Mouse (Mus musculus): ENCODE measurements around the gene Pakap. TPM values are rescaled to one million over a fixed set of nuclear protein-coding genes. Genes with fewer than 3 reads are reported as not detected.

The Pakap gene
- polyA plus RNA-seq, 1 experiment from 2014 or later = 10.7 TPM

DNA sequence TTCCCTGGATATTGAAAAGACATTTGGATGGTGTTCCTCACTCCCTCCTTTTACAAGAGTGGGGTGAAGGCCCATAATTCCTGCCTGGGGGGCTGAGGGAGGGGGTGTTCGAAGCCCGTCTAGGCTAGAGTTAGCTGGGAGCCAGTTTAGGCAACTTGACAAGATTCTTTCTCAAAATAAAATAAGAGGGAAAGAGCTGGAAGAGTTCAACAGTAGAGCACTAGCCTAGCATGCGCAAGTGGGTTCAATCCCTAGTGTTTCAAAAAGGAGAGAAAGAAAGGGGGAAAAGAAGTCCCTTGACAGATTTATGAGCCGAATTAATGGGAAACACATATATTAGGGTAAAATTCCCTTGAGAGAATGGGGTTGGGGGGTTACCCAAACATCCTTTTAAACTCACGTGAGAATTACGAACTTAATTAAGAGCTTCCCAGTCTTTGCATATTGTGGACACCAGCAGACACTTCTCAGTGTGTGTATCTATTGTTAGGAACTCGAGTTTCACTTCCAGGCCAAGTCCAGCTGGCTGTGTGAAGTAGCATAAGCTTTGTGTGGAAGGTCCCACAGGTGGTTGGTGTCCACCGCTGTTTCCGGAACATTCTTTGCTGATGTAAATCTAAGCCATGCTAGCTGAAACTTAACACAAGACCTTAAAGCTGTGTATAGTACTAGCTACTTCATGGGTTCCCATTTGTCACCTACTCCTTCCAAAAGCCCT is 294.4 kb downstream of the Pakap start:
- Histone ChIP-seq H3K4me1 (ENCODE audit: control insufficient read depth, insufficient read depth, low read length) (no peaks in the 10 kb centered on the region), H3K27ac (replicated peaks; ENCODE audit: low read depth, low read length) (no peak overlapping the region), H3K4me3 (replicated peaks; ENCODE audit: low read depth, low read length) (no peak overlapping the region), H3K9me3 (ENCODE audit: control insufficient read depth, low read length) (no peaks in the 10 kb centered on the region), H3K9ac (replicated peaks; ENCODE audit: low read length) (no peak overlapping the region), H3K36me3 (ENCODE audit: control insufficient read depth, insufficient read depth, low read length) (no peaks in the 10 kb centered on the region), H3K4me2 (ENCODE audit: low read length) (no peak overlapping the region), H3K27me3 (ENCODE audit: control insufficient read depth, insufficient read depth, low read length) (no peaks in the 10 kb centered on the region)
- DNase-seq (no peak), ATAC-seq (ENCODE audit: low FRiP score, low TSS enrichment) (no peak)
- WGBS = 86% methylated on average over 9 of the region's 9 CpGs

DNA sequence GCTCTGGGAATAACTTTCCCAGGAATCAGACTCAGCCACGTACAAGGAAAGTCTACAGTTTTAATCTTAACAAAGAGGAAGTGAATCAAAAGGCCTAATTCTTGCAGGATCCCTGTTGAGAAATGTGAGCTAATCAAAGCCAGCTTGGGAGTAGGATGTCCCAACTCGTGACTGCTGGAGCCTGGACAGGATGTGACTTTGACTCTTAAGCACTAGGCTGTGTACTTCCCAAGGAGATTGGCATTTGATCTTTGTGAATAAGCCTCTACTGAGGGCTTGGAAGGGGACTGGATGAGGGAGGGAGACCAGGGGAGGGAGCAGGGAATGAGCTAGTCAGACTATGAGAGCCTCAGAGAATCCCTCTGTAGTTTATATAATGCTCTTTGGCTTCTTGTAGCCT is 298.1 kb downstream of the Pakap start:
- no peaks in the 10 kb centered on the region for H3K4me1 ChIP-seq (ENCODE audit: control insufficient read depth, insufficient read depth, low read length)
- no peak overlapping the region for H3K9ac ChIP-seq (replicated peaks; ENCODE audit: low read length)
- DNase-seq (no peak), ATAC-seq (ENCODE audit: low FRiP score, low TSS enrichment) (no peak)
- no peaks in the 10 kb centered on the region for H3K36me3 ChIP-seq (ENCODE audit: control insufficient read depth, insufficient read depth, low read length)
- no peaks in the 10 kb centered on the region for H3K9me3 ChIP-seq (ENCODE audit: control insufficient read depth, low read length)
- H3K27me3 ChIP-seq (ENCODE audit: control insufficient read depth, insufficient read depth, low read length) = no peaks in the 10 kb centered on the region
- H3K4me3 ChIP-seq (replicated peaks; ENCODE audit: low read depth, low read length) = no peak overlapping the region
- no peak overlapping the region for H3K4me2 ChIP-seq (ENCODE audit: low read length)
- H3K27ac ChIP-seq (replicated peaks; ENCODE audit: low read depth, low read length) = no peak overlapping the region
- 14% methylated on average over 2 of the region's 2 CpGs for WGBS

- Histone ChIP-seq H3K36me3 (ENCODE audit: control insufficient read depth, insufficient read depth, low read length) (no peaks in the 10 kb centered on the region), H3K27me3 (ENCODE audit: control insufficient read depth, insufficient read depth, low read length) (no peaks in the 10 kb centered on the region), H3K4me1 (ENCODE audit: control insufficient read depth, insufficient read depth, low read length) (no peaks in the 10 kb centered on the region), H3K9ac (replicated peaks; ENCODE audit: low read length) (no peak overlapping the region), H3K4me3 (replicated peaks; ENCODE audit: low read depth, low read length) (no peak overlapping the region), H3K4me2 (ENCODE audit: low read length) (0 out of 2 replicates have a peak overlapping the region, but pooled peaks have one; percentile 8), H3K9me3 (ENCODE audit: control insufficient read depth, low read length) (no peaks in the 10 kb centered on the region), H3K27ac (replicated peaks; ENCODE audit: low read depth, low read length) (no peak overlapping the region)
- DNase-seq (no peak), ATAC-seq (ENCODE audit: low FRiP score, low TSS enrichment) (no peak)
- 66% methylated on average over 9 of the region's 9 CpGs for WGBS
Observed at GRCm38 (mm10) chr4:57866990-57867389, 299.0 kb downstream of the Pakap start.

- Histone ChIP-seq H3K4me1 (ENCODE audit: control insufficient read depth, insufficient read depth, low read length) (no peaks in the 10 kb centered on the region), H3K9ac (replicated peaks; ENCODE audit: low read length) (no peak overlapping the region), H3K36me3 (ENCODE audit: control insufficient read depth, insufficient read depth, low read length) (no peaks in the 10 kb centered on the region), H3K27ac (replicated peaks; ENCODE audit: low read depth, low read length) (no peak overlapping the region), H3K4me3 (replicated peaks; ENCODE audit: low read depth, low read length) (no peak overlapping the region), H3K27me3 (ENCODE audit: control insufficient read depth, insufficient read depth, low read length) (no peaks in the 10 kb centered on the region), H3K9me3 (ENCODE audit: control insufficient read depth, low read length) (no peaks in the 10 kb centered on the region), H3K4me2 (ENCODE audit: low read length) (peak overlapping the region; percentile 8; the same call in 1 of the 2 replicates)
- WGBS = 49% methylated on average over 10 of the region's 10 CpGs
- ATAC-seq (ENCODE audit: low FRiP score, low TSS enrichment) (no peak), DNase-seq (peak; percentile 20)
Observed at GRCm38 (mm10) chr4:57867454-57867853, 299.5 kb downstream of the Pakap start.

DNA sequence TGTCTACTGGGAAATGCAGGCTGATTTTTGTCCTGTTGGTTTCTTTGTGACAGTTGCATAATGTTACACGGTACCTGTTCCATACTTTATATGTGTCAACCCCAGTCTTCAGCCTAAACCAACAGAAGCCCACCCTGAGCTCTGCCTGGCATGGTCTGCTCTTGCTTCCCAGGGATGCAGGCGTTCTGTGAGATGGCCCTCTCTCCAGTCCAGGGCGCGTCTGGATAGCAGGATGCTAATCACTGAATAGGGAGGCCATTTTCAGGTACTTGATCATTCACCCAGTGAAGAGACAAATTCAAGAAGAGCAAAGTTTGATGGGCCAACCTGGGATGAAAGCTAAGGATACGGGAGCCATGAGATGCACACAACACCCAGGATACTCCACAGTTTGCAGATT is 311.2 kb downstream of the Pakap start:
- H3K4me2 ChIP-seq (ENCODE audit: low read length) = no peak overlapping the region
- H3K36me3 ChIP-seq (ENCODE audit: control insufficient read depth, insufficient read depth, low read length) = no peaks in the 10 kb centered on the region
- H3K4me3 ChIP-seq (replicated peaks; ENCODE audit: low read depth, low read length) = no peak overlapping the region
- no peak overlapping the region for H3K27ac ChIP-seq (replicated peaks; ENCODE audit: low read depth, low read length)
- no peak for ATAC-seq (ENCODE audit: low FRiP score, low TSS enrichment)
- H3K4me1 ChIP-seq (ENCODE audit: control insufficient read depth, insufficient read depth, low read length) = no peaks in the 10 kb centered on the region
- H3K27me3 ChIP-seq (ENCODE audit: control insufficient read depth, insufficient read depth, low read length) = no peaks in the 10 kb centered on the region
- no peak overlapping the region for H3K9ac ChIP-seq (replicated peaks; ENCODE audit: low read length)
- H3K9me3 ChIP-seq (ENCODE audit: control insufficient read depth, low read length) = no peaks in the 10 kb centered on the region
- 90% methylated on average over 5 of the region's 5 CpGs for WGBS
- no peak for DNase-seq

DNA sequence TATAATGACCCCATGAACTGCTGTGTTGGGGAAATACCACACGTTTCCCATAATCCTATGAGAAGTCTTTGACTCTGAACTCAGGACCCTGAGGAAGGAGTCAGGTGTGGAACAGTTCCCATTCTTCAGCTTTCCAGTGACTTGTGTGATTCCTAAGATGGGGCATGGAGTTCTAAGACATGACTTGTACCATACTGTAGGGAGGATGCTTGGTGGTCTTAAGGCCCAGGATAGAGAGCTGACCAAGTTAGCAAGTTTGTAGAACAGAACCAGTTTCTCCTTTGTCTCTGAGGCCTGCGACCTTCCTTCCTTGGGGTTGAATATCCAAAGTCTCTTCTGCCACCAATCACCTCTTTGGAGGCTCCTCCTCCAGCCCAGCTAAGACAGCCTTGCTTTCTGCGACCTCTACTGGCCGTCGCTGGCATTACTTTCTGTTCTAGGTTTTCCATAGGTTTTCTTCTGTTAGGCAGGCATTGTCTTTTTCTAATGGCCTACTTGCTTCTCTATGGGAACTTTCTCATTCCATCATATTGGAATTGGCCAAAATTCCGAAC is 311.9 kb downstream of the Pakap start:
- no peak; the same call in 1 of the 2 replicates for ATAC-seq (ENCODE audit: low FRiP score, low TSS enrichment)
- Histone ChIP-seq H3K9ac (replicated peaks; ENCODE audit: low read length) (no peak overlapping the region), H3K36me3 (ENCODE audit: control insufficient read depth, insufficient read depth, low read length) (no peaks in the 10 kb centered on the region), H3K9me3 (ENCODE audit: control insufficient read depth, low read length) (no peaks in the 10 kb centered on the region), H3K4me2 (ENCODE audit: low read length) (no peak overlapping the region), H3K27me3 (ENCODE audit: control insufficient read depth, insufficient read depth, low read length) (no peaks in the 10 kb centered on the region), H3K4me3 (replicated peaks; ENCODE audit: low read depth, low read length) (no peak overlapping the region), H3K27ac (replicated peaks; ENCODE audit: low read depth, low read length) (no peak overlapping the region), H3K4me1 (ENCODE audit: control insufficient read depth, insufficient read depth, low read length) (no peaks in the 10 kb centered on the region)
- 14% methylated on average over 6 of the region's 6 CpGs for WGBS
- peak; percentile 87 for DNase-seq

DNA sequence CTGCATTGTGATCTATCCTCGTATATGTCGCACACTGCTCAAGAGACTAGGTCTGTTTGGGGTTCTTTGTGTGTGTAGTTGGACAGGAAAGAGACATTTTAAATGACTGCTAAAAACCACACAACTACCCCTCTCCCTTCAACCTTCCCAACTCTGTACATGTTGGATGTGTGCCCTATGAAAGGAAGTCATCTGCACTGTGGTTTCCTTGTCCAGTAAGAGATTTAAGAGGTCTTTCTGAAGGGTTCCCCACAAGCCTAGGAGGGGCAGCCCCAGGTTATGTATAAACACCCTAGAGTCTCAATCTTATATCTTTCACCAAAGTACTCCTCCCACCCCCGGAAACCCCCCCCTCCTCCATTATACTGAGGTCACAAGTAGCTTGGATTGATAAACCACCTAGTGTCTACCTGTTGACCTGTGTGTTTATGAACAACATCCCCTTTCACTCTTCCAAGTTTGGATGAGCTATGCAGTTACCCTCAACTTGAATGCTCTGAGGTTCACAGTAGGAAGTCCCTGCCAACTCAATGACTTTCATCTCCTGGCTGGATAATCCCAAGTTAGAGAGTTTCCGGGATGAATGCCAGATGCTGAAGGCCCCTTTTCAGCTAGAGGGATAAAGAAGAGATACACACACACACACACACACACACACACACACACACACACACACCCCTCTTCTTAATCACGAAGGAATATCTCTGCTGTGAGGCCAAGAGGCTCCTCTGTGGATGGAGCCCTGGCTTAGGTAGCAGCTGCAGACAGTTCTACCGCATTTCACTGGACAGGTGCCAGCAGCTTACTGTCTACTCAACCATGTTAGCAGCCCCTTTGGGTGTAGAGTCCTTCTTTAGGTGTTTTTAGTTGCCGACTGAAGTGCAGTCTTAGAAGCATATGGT is 315.8 kb downstream of the Pakap start:
- Histone ChIP-seq H3K4me1 (ENCODE audit: control insufficient read depth, insufficient read depth, low read length) (0 out of 2 replicates have a peak, but pooled peaks cover 9% of the 10 kb centered on the region), H3K9ac (replicated peaks; ENCODE audit: low read length) (no peak overlapping the region), H3K27me3 (ENCODE audit: control insufficient read depth, insufficient read depth, low read length) (no peaks in the 10 kb centered on the region), H3K36me3 (ENCODE audit: control insufficient read depth, insufficient read depth, low read length) (no peaks in the 10 kb centered on the region), H3K9me3 (ENCODE audit: control insufficient read depth, low read length) (no peaks in the 10 kb centered on the region), H3K4me3 (replicated peaks; ENCODE audit: low read depth, low read length) (no peak overlapping the region), H3K4me2 (ENCODE audit: low read length) (no peak overlapping the region), H3K27ac (replicated peaks; ENCODE audit: low read depth, low read length) (no peak overlapping the region)
- DNase-seq = peak; percentile 51
- ATAC-seq (ENCODE audit: low FRiP score, low TSS enrichment) = no peak
- WGBS = 69% methylated on average over 7 of the region's 7 CpGs

DNA sequence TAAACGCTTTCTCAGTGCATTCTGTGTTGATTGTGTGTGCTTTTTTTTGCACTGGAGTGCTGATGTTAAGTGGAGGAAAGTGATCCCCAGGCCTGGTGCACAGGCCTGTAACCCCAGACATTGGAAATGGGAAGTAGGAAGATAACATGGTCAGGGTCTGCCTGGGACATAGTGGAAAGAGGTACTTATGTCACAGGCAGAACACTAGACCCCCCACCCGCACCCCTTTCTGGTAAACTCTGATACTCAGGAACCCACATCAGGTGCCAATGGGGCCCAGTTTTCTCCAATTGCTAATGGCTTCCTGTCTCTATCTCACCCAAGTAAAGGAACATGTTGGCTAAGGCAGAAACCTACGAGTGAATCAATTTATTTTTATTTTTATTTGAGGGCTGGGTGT is 316.5 kb downstream of the Pakap start:
- ATAC-seq (ENCODE audit: low FRiP score, low TSS enrichment) (no peak), DNase-seq (no peak)
- Histone ChIP-seq H3K36me3 (ENCODE audit: control insufficient read depth, insufficient read depth, low read length) (no peaks in the 10 kb centered on the region), H3K27me3 (ENCODE audit: control insufficient read depth, insufficient read depth, low read length) (no peaks in the 10 kb centered on the region), H3K4me2 (ENCODE audit: low read length) (no peak overlapping the region), H3K4me3 (replicated peaks; ENCODE audit: low read depth, low read length) (no peak overlapping the region), H3K9ac (replicated peaks; ENCODE audit: low read length) (no peak overlapping the region), H3K9me3 (ENCODE audit: control insufficient read depth, low read length) (no peaks in the 10 kb centered on the region), H3K27ac (replicated peaks; ENCODE audit: low read depth, low read length) (no peak overlapping the region), H3K4me1 (ENCODE audit: control insufficient read depth, insufficient read depth, low read length) (0 out of 2 replicates have a peak, but pooled peaks cover 9% of the 10 kb centered on the region)
- 95% methylated on average over 3 of the region's 3 CpGs for WGBS
